Mouse (Mus musculus) kidney, adult 2 months (tissue): ENCODE measurements at regions not wholly inside any gene's neighbourhood (a gene's known extent, or its start where the extent isn't known, plus 50 kb on each side); places are given as distances from the start of the nearest gene placed in this dataset.

Experiments used
- CTCF ChIP-seq: fragments of 200-500 bp; conservative IDR thresholded peaks from 2 replicates; pipeline ENCODE4 v1.5.1; 2011; ENCODE audit warnings: low read depth, mild to moderate bottlenecking, control low read depth, low read length, moderate library complexity, mixed read lengths; ENCODE audit not compliant: insufficient read depth, insufficient read length
- POLR2A ChIP-seq: fragments of 200-500 bp; IDR thresholded peaks from one replicate; pipeline ENCODE4 v1.6.1; 2011; ENCODE audit warnings: low read depth, low read length, control low read depth

DNA sequence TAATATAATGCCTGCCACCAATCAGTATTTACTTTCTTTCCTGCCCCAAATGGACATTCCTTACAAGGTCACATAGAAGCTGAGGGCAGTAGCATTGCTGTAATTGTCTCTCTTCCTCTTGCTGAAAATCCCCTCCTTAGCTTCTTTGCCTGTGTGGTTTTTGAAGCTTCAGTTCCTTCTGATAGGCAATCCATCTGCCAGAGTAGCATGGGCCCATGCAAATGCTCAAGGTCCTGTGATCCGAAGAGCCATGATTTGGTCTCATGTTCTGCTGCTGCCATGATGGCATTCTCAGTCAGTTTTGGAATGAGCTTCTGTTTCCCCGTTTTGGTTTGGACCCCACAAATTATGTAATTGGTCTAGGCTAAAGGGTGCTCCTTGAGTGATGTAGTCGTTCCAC lies 586.0 kb upstream of the Nrp1 start:
- TF ChIP-seq CTCF: no peak
- no peak for TF ChIP-seq POLR2A
